Mouse (Mus musculus) lung, embryonic 16.5 days (tissue): ENCODE measurements at regions not wholly inside any gene's neighbourhood (a gene's known extent, or its start where the extent isn't known, plus 50 kb on each side); places are given as distances from the start of the nearest gene placed in this dataset.
A peak's percentile ranks its signal among the peaks of the same experiment; 100 is the strongest.

Experiments used
- ATAC-seq: fragments of 200-750 bp; cut with Nextera tagmentation; 2 replicates; pipeline ENCODE4 v1.8.0; 2017; ENCODE audit warnings: low read depth, mild to moderate bottlenecking, moderate library complexity
- H3K27ac ChIP-seq: fragments of 300-500 bp; sonication (generic); 2 replicates; pipeline ENCODE4 v1.5.1; 2014; ENCODE audit warnings: mild to moderate bottlenecking, control low read depth, low read length
- H3K27me3 ChIP-seq: fragments of 300-500 bp; sonication (generic); 2 replicates; pipeline ENCODE4 v1.6.1; 2014; ENCODE audit warnings: low read depth, low read length, mixed read lengths; ENCODE audit not compliant: control insufficient read depth, insufficient read depth
- H3K36me3 ChIP-seq: fragments of 300-500 bp; sonication (generic); 2 replicates; pipeline ENCODE4 v1.6.1; 2014; ENCODE audit warnings: low read length; ENCODE audit not compliant: control insufficient read depth, insufficient read depth
- H3K4me1 ChIP-seq: fragments of 300-500 bp; sonication (generic); replicated peaks from 2 replicates; pipeline ENCODE4 v1.6.1; 2014; ENCODE audit warnings: low read length, mixed read lengths; ENCODE audit not compliant: control insufficient read depth, insufficient read depth
- H3K4me2 ChIP-seq: fragments of 300-500 bp; sonication (generic); 2 replicates; pipeline ENCODE4 v1.6.1; 2014; ENCODE audit warnings: low read depth, low read length, control low read depth
- H3K4me3 ChIP-seq: fragments of 300-500 bp; sonication (generic); 2 replicates; pipeline ENCODE4 v1.5.1; 2014; ENCODE audit warnings: mild to moderate bottlenecking, low read length, control low read depth
- H3K9ac ChIP-seq: fragments of 300-500 bp; sonication (generic); 2 replicates; pipeline ENCODE4 v1.6.1; 2014; ENCODE audit warnings: low read length, control low read depth
- H3K9me3 ChIP-seq: fragments of 300-500 bp; sonication (generic); 2 replicates; pipeline ENCODE4 v1.6.1; 2016; ENCODE audit warnings: low read length; ENCODE audit not compliant: control insufficient read depth
- WGBS: fragments of 180-500 bp; shearing (Covaris S2); extraction: QIAGEN DNeasy Blood & Tissue Kit; methylation state at CpG from one replicate; pipeline ENCODE4 v1.1.7; 2014; 5-methylcytosine and 5-hydroxymethylcytosine counted together

- H3K27ac ChIP-seq: no peak overlapping the region
- H3K9me3 ChIP-seq: no peaks in the 10 kb centered on the region
- no peak overlapping the region for H3K4me3 ChIP-seq
- H3K9ac ChIP-seq: no peak overlapping the region
- H3K27me3 ChIP-seq: no peaks in the 10 kb centered on the region; the same call in 1 of the 2 replicates
- peaks cover 5% of the 10 kb centered on the region for H3K4me1 ChIP-seq
- no peaks in the 10 kb centered on the region for H3K36me3 ChIP-seq
- no peak overlapping the region for H3K4me2 ChIP-seq
- no peak for ATAC-seq
- 66% methylated on average over 8 of the region's 8 CpGs for WGBS
These were observed 111.6 kb downstream of the Tpra1 start for GRCm38 (mm10) chr6:89013690-89014061.

DNA sequence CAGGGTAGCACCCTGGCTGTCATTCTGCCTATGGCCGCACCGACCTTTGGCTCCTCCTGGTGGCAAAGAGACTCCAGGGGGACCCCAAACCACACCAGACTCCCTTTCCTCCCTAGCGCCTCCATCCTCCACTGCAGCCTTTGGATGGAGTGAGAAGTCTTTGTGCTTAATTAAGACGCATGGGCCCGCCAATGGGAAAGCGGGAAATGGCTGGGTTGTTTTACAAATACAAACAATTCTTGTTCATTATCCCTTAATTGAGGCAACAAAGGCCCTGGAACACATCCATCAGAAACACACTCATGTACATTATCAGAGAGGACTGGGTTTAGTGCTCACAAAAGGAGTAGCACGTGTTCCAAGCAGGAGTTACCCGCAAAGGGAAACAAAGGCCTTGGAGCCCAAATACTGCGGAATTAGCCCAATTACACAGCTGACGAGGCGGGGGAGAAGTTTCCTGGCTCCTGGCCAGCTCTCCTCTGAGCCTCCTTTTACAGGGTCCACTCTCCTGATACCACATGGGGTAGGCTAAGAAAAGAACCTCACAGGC lies 122.1 kb downstream of the Tpra1 start:
- Histone ChIP-seq H3K9ac (no peak overlapping the region), H3K36me3 (no peaks in the 10 kb centered on the region), H3K9me3 (no peaks in the 10 kb centered on the region), H3K4me3 (no peak overlapping the region), H3K27ac (no peak overlapping the region), H3K27me3 (no peaks in the 10 kb centered on the region; the same call in 1 of the 2 replicates), H3K4me2 (no peak overlapping the region), H3K4me1 (no peaks in the 10 kb centered on the region)
- WGBS: 45% methylated on average over 11 of the region's 11 CpGs
- no peak for ATAC-seq

GRCm38 (mm10) chr6:89033433-89034298 lies 131.6 kb downstream of the Tpra1 start:
- no peak overlapping the region for H3K4me2 ChIP-seq
- H3K9ac ChIP-seq: no peak overlapping the region
- no peaks in the 10 kb centered on the region for H3K27me3 ChIP-seq
- no peak overlapping the region for H3K27ac ChIP-seq
- WGBS: 31% methylated on average over 5 of the region's 5 CpGs
- no peak overlapping the region for H3K4me3 ChIP-seq
- no peaks in the 10 kb centered on the region for H3K36me3 ChIP-seq
- H3K4me1 ChIP-seq: peaks cover 12% of the 10 kb centered on the region
- no peak for ATAC-seq
- H3K9me3 ChIP-seq: no peaks in the 10 kb centered on the region

GRCm38 (mm10) chr6:89034455-89034854 lies 132.4 kb downstream of the Tpra1 start:
- H3K9ac ChIP-seq: no peak overlapping the region
- H3K36me3 ChIP-seq: no peaks in the 10 kb centered on the region
- H3K9me3 ChIP-seq: no peaks in the 10 kb centered on the region
- no peak overlapping the region for H3K27ac ChIP-seq
- no peaks in the 10 kb centered on the region for H3K27me3 ChIP-seq
- ATAC-seq: no peak
- H3K4me3 ChIP-seq: no peak overlapping the region
- H3K4me1 ChIP-seq: peaks cover 12% of the 10 kb centered on the region
- 24% methylated on average over 3 of the region's 3 CpGs for WGBS
- H3K4me2 ChIP-seq: no peak overlapping the region

DNA sequence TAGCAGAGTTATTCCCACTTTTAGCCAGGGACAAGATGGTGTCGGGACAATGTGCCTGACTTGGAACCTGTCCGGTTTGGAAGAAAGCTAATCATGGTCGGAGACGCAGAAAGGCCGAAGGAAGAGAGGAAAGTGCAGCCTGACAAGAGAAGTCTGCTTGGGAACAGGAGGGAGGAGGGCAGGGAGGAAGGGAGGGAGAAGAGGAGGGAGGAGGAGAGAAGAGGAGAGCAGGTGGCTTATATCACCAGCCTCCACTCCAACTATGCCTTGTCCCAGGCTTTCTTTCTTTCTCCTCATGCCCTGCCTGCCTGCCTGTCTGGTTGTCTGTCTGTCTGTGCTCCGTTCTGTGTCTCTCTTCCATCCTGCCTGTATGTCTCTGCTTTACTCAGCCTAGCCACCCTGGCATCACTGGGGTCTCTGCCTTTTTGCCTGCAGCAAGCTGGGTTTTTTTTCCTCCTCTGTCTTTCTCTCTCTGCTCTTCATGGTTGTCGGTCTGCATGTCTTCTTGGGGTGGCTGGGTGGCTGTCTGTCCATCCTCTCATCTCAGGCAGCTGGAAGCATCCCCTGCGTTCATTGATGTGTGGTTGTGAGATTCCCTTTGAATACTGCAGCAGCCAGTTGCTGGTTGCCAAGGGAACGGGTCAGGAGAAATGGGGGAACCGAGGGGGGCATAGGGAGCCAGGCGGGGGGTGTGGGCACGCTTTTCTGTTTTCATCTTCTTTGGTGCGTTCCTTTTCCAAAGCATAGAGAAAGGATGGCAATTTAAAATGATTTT lies 133.2 kb downstream of the Tpra1 start:
- Histone ChIP-seq H3K9me3 (no peaks in the 10 kb centered on the region), H3K36me3 (no peaks in the 10 kb centered on the region), H3K9ac (no peak overlapping the region), H3K27me3 (no peaks in the 10 kb centered on the region), H3K4me2 (no peak overlapping the region), H3K4me3 (no peak overlapping the region), H3K4me1 (peaks cover 12% of the 10 kb centered on the region), H3K27ac (no peak overlapping the region)
- peak; percentile 75 for ATAC-seq
- 58% methylated on average over 13 of the region's 13 CpGs for WGBS

- ATAC-seq: no peak
- Histone ChIP-seq H3K4me1 (peaks cover 12% of the 10 kb centered on the region), H3K27ac (no peak overlapping the region), H3K36me3 (no peaks in the 10 kb centered on the region), H3K4me2 (no peak overlapping the region), H3K9ac (no peak overlapping the region), H3K4me3 (no peak overlapping the region), H3K9me3 (no peaks in the 10 kb centered on the region), H3K27me3 (no peaks in the 10 kb centered on the region)
- WGBS: 58% methylated on average over 4 of the region's 4 CpGs
These were observed 133.7 kb downstream of the Tpra1 start for GRCm38 (mm10) chr6:89035836-89036156.

- H3K9ac ChIP-seq: no peak overlapping the region
- H3K9me3 ChIP-seq: no peaks in the 10 kb centered on the region
- H3K4me2 ChIP-seq: no peak overlapping the region
- H3K36me3 ChIP-seq: no peaks in the 10 kb centered on the region
- H3K27me3 ChIP-seq: no peaks in the 10 kb centered on the region
- H3K27ac ChIP-seq: peak overlapping the region; percentile 40
- peaks cover 12% of the 10 kb centered on the region for H3K4me1 ChIP-seq
- WGBS: 10% methylated on average over 2 of the region's 2 CpGs
- peak; percentile 56 for ATAC-seq
- no peak overlapping the region for H3K4me3 ChIP-seq
These were observed 135.3 kb downstream of the Tpra1 start for GRCm38 (mm10) chr6:89037392-89037791.

DNA sequence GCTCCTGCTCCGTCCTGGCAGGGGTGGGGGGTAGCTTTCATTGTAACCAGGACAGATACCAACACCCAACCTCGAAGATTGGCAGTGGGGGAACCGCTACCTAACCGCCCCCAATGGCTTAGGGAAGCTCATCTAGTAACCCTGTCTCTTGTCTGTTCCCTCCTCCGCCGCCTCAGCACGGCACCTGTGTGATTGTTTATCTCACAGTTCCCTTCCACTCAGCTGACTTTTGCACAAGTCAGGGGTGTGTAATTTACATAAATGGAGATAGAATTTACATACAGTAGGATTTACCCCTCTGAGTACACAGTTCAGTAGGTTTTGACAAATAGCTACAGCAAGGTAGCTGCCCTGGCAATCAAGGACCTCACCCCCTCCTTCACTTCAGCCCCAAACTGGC lies 135.8 kb downstream of the Tpra1 start:
- Histone ChIP-seq H3K4me2 (no peak overlapping the region), H3K27me3 (no peaks in the 10 kb centered on the region), H3K4me1 (peaks cover 12% of the 10 kb centered on the region), H3K36me3 (no peaks in the 10 kb centered on the region), H3K9ac (no peak overlapping the region), H3K27ac (peak overlapping the region; percentile 40), H3K4me3 (no peak overlapping the region), H3K9me3 (no peaks in the 10 kb centered on the region)
- ATAC-seq: no peak
- WGBS: 43% methylated on average over 7 of the region's 7 CpGs

- Histone ChIP-seq H3K4me1 (0 out of 2 replicates have a peak, but pooled peaks cover 2% of the 10 kb centered on the region), H3K4me3 (no peak overlapping the region), H3K36me3 (no peaks in the 10 kb centered on the region), H3K9me3 (no peaks in the 10 kb centered on the region), H3K27me3 (no peaks in the 10 kb centered on the region), H3K27ac (no peak overlapping the region), H3K9ac (no peak overlapping the region), H3K4me2 (no peak overlapping the region)
- WGBS: 77% methylated on average over 4 of the region's 4 CpGs
- no peak for ATAC-seq
These were observed 138.9 kb downstream of the Tpra1 start for GRCm38 (mm10) chr6:89040919-89041318.
